Comparison of ENCODE assay signal across 24 mouse cellular contexts in the genomic region with DNA sequence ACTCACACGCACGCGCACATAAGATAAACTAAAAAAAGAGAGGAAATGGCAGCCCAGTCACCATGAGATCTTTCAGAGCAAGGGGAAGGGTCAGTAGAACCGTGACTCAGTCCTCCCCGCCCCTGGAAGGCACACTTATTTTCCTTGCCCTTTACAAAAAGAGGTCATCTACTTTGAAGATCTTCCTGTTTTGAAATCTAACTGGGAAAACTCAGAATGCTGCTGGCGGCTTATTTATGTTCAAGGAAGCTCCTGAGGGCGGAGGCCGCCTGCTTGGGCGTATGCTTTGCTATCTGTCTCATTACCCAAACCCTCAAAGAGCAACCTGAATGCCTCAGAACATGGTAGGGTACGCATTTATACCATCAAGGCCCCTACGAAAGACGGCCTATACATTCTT. TPM values are rescaled to one million over a fixed set of nuclear protein-coding genes. Genes with fewer than 3 reads are reported as not detected.
DNase-seq lines count a peak whose midpoint lies in the region; ATAC-seq and TF ChIP-seq lines count a peak whose summit lies in the region.
"Had no signal": no experiment of that assay in that cellular context is flagged by ENCODE, and none has a peak within 500 bp of the region (broad histone marks: within the 10 kb centered on the region; RNA-seq: fewer than 3 reads in every experiment).

No protein-coding gene starts in this region.

- H3K27ac ChIP-seq in heart, embryonic 12.5 days (ENCODE audit: poor library complexity, severe bottlenecking) = no peak overlapping the region
- no peak overlapping the region for H3K27ac ChIP-seq in lung, postnatal 0 days (ENCODE audit: low read length)
- H3K27ac ChIP-seq: embryonic facial prominence, embryonic 13.5 days; forebrain, embryonic 12.5 days; heart, embryonic 15.5 days; hindbrain, embryonic 13.5 days; limb, embryonic 15.5 days; liver, embryonic 14.5 days had no signal

- H3K4me2 ChIP-seq in heart, embryonic 12.5 days = no peak overlapping the region
- no peak overlapping the region for H3K4me2 ChIP-seq in lung, postnatal 0 days (replicated peaks; ENCODE audit: low read depth, low read length)
- H3K4me2 ChIP-seq: embryonic facial prominence, embryonic 13.5 days; forebrain, embryonic 12.5 days; heart, embryonic 15.5 days; hindbrain, embryonic 13.5 days; limb, embryonic 15.5 days had no signal

- peak; percentile 5 to 28 for DNase-seq in adrenal gland, adult (ENCODE audit: inconsistent age in 2 of 2, low spot score in 1 of 2)
- DNase-seq in adrenal gland, adult 8-10 months = no peak
- DNase-seq in heart, adult 11 months = peak; percentile 59
- peak; percentile 7 for DNase-seq in lung, postnatal 0 days (ENCODE audit: low spot score)
- no peak for DNase-seq in lung, adult 18-20 months
- DNase-seq in yolk sac, embryonic 10.5 days (ENCODE audit: low spot score) = peak; percentile 3
- DNase-seq: cerebellum, adult 9-10 months; gastrocnemius, postnatal 36 days; heart, postnatal 36 days; layer of hippocampus, adult 9-11 months; left cerebral cortex, postnatal 4 days; midbrain, embryonic 14.5 days; right cerebral cortex, postnatal 14 days; spleen, adult 18-20 months had no signal

- H3K9ac ChIP-seq in heart, embryonic 12.5 days = no peak overlapping the region
- no peak overlapping the region for H3K9ac ChIP-seq in lung, postnatal 0 days (replicated peaks; ENCODE audit: low read depth)
- H3K9ac ChIP-seq: embryonic facial prominence, embryonic 13.5 days; forebrain, embryonic 12.5 days; heart, embryonic 15.5 days; hindbrain, embryonic 13.5 days; limb, embryonic 15.5 days; liver, embryonic 14.5 days had no signal

- H3K9me3 ChIP-seq in heart, embryonic 12.5 days (replicated peaks) = no peaks in the 10 kb centered on the region
- H3K9me3 ChIP-seq in lung, postnatal 0 days (ENCODE audit: low read length) = no peaks in the 10 kb centered on the region
- H3K9me3 ChIP-seq: embryonic facial prominence, embryonic 13.5 days; forebrain, embryonic 12.5 days; heart, embryonic 15.5 days; hindbrain, embryonic 13.5 days; limb, embryonic 15.5 days had no signal

- no peak for ATAC-seq in heart, embryonic 12.5 days (ENCODE audit: insufficient number of reproducible peaks, low FRiP score)
- peak; percentile 28; the same call in 1 of the 2 replicates for ATAC-seq in lung, postnatal 0 days
- no peak for ATAC-seq in megakaryocyte, adult 5-6 weeks (ENCODE audit: poor library complexity, severe bottlenecking)
- ATAC-seq: activated CD4-positive, CD25-positive, alpha-beta regulatory T cell, adult 4 months had no signal

- H3K27me3 ChIP-seq in heart, embryonic 12.5 days (replicated peaks) = no peaks in the 10 kb centered on the region
- H3K27me3 ChIP-seq in lung, postnatal 0 days (replicated peaks; ENCODE audit: insufficient read depth, low read length) = no peaks in the 10 kb centered on the region
- H3K27me3 ChIP-seq: embryonic facial prominence, embryonic 13.5 days; forebrain, embryonic 12.5 days; heart, embryonic 15.5 days; hindbrain, embryonic 13.5 days; limb, embryonic 15.5 days had no signal

- no peaks in the 10 kb centered on the region for H3K4me1 ChIP-seq in heart, embryonic 12.5 days (replicated peaks)
- no peaks in the 10 kb centered on the region for H3K4me1 ChIP-seq in lung, postnatal 0 days (ENCODE audit: insufficient read depth, low read depth, low read length)
- H3K4me1 ChIP-seq: embryonic facial prominence, embryonic 13.5 days; forebrain, embryonic 12.5 days; heart, embryonic 15.5 days; hindbrain, embryonic 13.5 days; limb, embryonic 15.5 days had no signal

- 73% methylated on average over 12 of the region's 12 CpGs for WGBS in heart, embryonic 12.5 days
- 51% methylated on average over 12 of the region's 12 CpGs for WGBS in lung, postnatal 0 days

- TF ChIP-seq EP300 in lung, postnatal 0 days (IDR thresholded peaks at IDR 0.05) = peak; percentile 57; the same call in 1 of the 2 replicates

- TF ChIP-seq CTCF in lung, postnatal 0 days (IDR thresholded peaks at IDR 0.05) = no peak

- no peak overlapping the region for H3K4me3 ChIP-seq in heart, embryonic 12.5 days
- no peak overlapping the region for H3K4me3 ChIP-seq in lung, postnatal 0 days (ENCODE audit: low read depth, low read length)
- H3K4me3 ChIP-seq: embryonic facial prominence, embryonic 13.5 days; erythroblast, embryonic 14.5 days; forebrain, embryonic 12.5 days; heart, embryonic 15.5 days; hindbrain, embryonic 13.5 days; limb, embryonic 15.5 days had no signal

- H3K36me3 ChIP-seq in heart, embryonic 12.5 days = no peaks in the 10 kb centered on the region
- no peaks in the 10 kb centered on the region for H3K36me3 ChIP-seq in lung, postnatal 0 days (ENCODE audit: insufficient read depth, low read length)
- H3K36me3 ChIP-seq: embryonic facial prominence, embryonic 13.5 days; forebrain, embryonic 12.5 days; heart, embryonic 15.5 days; hindbrain, embryonic 13.5 days; limb, embryonic 15.5 days had no signal

RNA-seq across cellular contexts. Expression of gene Cdyl2, which starts 38.0 kb away (rescaled TPM):
- total RNA-seq in adrenal gland, adult 8-10 months (2022) = 1 to 10 TPM; 6.2 to 7.7 (median 7.2) TPM
- 5.0 and 5.2 TPM in 2 replicates for polyA plus RNA-seq in heart, embryonic 12.5 days (2016; fragmentation: Nextera tagmentation; extraction: Ambion mirVana)
- 11.1 and 11.7 TPM in 2 replicates for polyA plus RNA-seq in lung, postnatal 0 days (2015; fragmentation: Nextera tagmentation; extraction: Ambion mirVana)
- 3.7 and 3.8 TPM in 2 replicates for total RNA-seq in megakaryocyte, adult 5-6 weeks (2015)
- total RNA-seq in megakaryocyte, adult 5-6 weeks (2017) = 7.8 and 11.2 TPM in 2 replicates

Comparison
In these comparisons a context has a peak if more than half of its experiments do, and no peak if none do; other contexts are left out.
1. DNase-seq: peak in adrenal gland, adult (2 of 2), heart, adult 11 months (single experiment), lung, postnatal 0 days (single experiment) and yolk sac, embryonic 10.5 days (single experiment); none in adrenal gland, adult 8-10 months (single experiment) and lung, adult 18-20 months (0 of 2).